Mouse (Mus musculus): ENCODE measurements around the gene Fgf13.

The Fgf13 gene

DNA sequence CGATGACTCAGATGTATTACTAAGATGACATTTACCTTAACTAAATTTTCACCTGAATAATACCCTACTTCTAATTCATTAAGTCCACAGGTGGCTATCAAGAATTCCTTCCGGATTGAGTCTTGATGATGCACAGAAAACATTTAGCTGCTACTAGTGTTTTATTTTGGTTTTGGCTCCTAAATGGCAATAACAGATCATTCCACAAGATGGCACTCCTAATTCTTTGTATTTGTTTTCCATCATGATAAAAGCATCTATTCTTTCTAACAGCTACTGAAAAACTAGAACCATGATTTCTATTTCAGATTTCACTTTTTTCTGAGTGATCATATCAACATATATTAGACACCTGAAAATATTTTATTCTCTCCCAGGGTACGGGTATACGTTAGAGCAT lies 373.7 kb downstream of the Fgf13 start:
- no peak for DNase-seq (ENCODE audit: low read depth in 2 of 2, low spot score in 2 of 2)

DNA sequence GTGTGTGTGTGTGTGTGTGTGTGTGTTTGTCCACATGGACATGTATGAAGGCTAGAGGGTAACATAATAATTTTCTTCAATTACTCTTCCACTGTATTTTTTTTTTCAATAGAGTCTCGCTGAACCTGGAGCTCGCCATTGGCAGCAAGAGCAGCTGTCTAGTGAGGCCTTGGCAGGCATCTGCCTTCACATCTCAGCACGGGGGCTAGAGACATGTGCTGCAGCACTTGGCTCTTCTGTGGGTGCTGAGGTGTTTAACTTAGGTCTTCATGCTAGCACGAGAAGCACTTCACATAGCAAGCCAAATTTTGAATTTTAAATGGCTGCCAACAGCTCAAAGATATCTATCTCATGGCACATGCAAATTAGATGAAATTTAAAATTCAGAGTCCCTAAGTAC lies 380.9 kb downstream of the Fgf13 start:
- DNase-seq (ENCODE audit: low read depth in 2 of 2, low spot score in 2 of 2) = no peak

DNA sequence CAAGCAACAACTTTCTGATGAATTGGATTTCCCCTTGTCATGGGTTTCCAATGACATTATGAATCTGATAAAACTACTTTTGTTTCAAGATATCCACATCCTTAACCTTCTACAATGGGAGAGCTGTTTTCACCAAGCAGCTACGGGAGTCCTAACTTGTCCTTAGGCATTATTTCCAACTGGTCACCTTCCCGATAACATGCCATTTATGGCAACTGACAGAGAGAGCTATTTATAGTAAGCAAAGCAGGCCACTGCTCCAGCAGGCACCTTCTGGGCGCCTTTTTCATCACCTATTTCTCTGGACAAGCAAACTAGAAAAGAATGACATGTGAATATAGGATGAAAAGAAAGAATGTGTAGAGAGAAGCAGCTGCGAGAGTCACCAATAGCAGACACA lies 385.5 kb downstream of the Fgf13 start:
- DNase-seq (ENCODE audit: low read depth in 2 of 2, low spot score in 2 of 2) = no peak

DNA sequence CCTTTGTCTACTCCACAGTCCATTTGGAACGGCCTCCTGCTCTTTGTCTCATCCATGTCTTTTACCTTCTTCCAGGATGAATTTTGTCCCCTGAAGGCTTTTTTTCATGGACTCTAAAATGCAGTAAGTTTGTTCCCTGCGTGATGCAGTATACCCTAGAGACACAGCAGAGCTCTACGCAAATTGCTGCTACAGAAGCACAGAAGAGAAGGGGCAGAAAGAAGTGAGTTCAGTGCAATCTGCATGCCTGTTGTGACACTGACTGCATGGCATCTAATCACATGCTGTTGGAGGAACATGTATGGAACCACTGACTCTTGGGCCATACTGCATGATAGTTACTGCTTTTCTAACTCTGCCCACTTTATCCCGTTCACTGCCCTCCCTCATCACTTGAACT lies 388.2 kb downstream of the Fgf13 start:
- no peak for DNase-seq (ENCODE audit: low read depth in 2 of 2, low spot score in 2 of 2)

DNA sequence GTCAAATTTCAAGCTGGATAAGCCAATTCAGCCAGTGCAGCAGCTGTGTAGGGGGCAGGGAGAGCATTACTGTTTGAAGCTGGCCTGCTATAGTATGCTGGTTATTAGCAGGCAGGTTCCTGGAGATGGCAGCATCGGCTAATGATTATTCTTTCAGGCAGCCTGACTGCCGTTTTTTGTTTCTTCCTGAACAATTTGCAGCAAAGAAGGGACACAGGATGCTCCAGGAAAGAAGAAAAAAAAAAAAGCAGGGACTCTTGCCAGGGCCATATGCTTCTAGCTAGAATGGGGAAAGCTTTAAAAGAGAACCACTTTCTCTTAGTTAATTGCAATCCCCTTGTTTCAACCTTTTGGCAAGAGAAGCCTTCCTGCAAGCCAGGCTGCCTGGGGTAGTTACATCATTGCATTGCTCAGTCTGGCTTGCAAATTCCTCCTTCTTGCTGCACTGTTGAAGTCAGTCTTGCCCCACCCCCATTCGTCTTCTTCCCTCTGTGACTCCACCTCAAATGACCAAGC lies 388.7 kb downstream of the Fgf13 start:
- no peak for DNase-seq (ENCODE audit: low read depth in 2 of 2, low spot score in 2 of 2)

DNA sequence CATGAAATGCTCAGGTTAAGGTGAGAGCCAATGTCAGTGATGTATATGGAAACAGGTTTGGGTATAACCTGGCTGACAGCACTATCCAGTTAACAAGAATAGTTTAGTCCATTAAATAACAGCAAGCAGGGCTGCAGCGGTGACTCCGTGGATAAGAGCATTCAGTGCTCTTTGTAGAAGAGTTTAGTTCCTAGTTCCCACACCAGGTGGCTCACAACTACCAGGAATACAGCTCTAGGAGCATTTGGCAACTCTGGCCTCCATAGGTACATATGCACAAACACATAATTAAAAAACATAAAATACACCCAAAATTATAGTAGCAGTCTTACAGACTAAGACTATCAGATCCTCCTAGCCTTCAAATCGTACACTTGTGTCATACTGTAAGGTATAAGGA lies 390.2 kb downstream of the Fgf13 start:
- DNase-seq (ENCODE audit: low read depth in 2 of 2, low spot score in 2 of 2) = no peak

DNA sequence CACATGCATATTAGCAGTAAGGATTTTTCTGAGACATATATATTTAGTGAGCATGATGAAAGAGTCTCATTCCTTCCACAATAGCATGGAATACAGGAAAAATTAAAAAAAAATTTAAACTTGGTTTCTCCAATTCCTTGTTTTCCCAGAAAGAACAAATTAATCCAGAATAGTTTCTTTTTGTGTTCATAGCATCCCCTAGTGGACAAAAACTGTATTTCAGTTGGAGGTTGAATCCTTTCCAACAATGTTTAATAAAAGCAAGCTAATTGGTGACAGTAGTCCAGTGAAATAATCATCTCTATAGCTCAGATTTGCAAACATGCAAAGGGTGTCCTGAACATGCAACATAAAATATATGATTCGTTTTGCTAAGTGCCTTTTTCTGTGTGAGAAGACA lies 395.7 kb downstream of the Fgf13 start:
- no peak for DNase-seq (ENCODE audit: low read depth in 2 of 2, low spot score in 2 of 2)

DNA sequence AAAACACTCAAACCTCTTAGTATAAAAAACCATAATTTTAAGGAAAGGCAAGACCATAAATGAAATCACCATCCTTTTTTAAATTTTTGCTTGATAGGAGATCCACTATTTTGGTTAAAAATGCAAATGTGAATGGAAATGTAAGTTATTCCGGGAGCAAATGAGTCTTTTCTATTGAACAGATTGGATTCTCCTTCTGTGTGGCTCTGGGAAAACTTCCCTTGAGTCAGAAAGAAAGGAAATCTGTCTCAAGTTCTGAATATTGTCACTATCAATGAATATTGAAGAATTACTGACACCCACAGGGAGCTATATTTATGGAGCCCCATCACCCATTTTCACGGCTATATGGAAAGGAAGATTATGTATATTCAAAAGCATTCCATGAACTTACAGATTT lies 401.1 kb downstream of the Fgf13 start:
- DNase-seq (ENCODE audit: low read depth in 2 of 2, low spot score in 2 of 2) = no peak

DNA sequence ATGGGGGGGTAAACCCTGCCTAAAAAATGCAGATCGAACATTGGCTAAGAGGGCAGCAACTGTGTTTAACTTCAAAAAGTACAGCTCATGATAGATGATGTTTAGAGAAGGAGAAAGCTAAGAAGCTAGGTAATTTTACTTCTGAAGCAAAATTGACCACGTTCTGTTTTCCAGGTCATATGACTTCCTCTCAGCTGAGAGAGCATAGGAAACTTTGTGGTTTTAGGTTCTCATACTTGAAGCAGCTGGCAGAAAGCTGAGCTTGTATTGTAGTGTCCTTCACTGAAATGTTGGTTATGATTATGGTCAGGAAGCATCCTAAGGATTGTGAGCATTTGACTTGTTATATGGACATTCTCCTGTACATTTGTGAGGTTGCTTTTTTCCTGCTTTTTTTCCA lies 425.9 kb downstream of the Fgf13 start:
- no peak for DNase-seq (ENCODE audit: low read depth in 2 of 2, low spot score in 2 of 2)

DNA sequence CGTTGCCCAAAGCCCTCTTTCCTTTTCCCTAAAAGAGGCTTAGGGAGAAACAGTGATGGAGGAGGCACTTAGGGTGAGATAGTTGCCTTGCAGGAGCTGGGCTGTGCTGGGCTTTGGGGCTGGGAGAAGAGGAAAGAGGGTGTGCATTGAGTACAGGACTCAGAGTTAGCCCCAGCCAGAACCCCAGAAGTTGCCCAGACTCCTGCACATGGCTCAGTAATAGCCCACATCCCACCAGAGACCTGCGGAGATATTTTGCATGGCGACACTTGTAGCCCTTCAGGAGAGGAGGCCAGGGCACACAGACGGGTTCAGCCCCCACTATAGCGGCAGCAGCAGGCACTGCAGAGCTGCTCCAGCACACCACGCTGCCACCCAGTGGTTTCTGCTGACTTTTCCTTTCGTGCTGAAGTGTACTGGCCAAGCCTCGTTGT lies 432.9 kb downstream of the Fgf13 start:
- peak; percentile 37 to 48 for DNase-seq (ENCODE audit: low read depth in 2 of 2, low spot score in 2 of 2)

DNA sequence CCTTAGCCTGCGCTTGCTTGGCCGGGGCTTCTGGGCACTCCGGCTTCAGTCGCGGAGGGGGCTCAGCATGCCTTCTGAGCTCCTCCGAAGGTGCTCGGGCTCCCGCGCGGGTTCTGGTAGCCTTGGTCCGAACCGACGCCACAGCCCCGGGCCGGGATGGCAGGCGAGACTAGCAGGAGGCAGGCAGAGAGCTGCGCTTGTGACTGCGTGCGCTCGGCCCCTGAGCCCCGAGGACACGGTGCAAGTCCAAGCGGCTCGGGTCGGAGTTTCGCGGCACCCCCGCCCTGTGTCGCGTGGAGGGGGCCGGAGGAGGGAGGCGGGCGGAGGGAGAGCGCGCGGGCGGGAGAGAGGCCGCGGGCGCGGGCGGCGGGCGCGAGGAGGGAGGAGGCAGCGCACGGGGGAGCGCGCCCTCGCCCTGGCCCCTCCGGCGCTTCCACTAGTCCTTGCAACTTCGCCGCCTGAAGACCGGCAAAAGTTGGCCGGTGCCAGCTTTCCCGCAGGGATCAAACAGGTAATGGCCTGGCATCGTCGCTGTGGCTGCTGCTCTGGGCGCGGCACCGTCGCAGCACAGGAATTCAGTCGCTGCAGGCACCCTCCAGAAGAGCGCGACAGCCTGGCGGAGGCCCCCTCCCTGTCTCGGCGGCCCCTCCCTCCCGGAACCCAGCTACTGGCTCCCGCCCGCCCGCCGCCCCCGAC lies 433.6 kb downstream of the Fgf13 start:
- peak; percentile 2 to 28 for DNase-seq (ENCODE audit: low read depth in 2 of 2, low spot score in 2 of 2)

DNA sequence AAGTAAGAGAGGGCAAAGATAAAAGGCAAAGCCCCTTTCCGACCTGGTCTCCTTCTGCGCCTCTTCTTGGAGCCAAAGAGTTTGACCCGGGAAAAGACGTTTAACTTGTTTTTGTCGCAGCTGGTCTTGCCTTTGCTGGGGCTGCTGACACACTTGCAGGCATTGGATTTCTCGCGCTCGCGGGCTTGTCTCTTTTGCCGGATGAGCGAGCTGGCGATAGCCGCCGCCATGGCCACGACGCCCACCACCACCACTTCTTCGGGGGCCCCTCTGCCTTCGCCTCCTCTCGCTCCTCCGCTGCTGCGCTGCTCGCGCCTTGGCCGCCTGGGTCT lies 434.1 kb downstream of the Fgf13 start:
- DNase-seq (ENCODE audit: low read depth in 2 of 2, low spot score in 2 of 2) = peak in 1 of 2 experiments; percentile 1

DNA sequence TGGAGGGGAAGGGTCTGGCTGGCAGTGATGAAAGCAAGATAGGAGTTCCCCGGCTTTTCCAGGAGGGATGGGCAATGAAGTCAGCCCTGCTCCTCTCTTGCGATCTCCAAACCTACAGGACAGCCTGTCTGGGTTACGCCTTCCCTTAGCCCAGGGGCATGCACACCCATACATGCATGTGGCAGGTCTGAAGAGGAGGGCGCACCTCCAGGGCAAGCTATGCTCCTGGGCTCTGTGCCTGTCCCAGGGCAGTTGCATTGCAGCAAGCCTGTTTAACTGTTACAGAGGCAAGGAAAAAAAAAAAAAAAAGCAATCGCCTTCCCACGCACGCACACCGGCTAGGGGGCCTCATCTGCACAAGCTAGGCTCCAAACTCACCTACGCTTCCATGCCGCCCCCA lies 434.5 kb downstream of the Fgf13 start:
- peak; percentile 0 to 1 for DNase-seq (ENCODE audit: low read depth in 2 of 2, low spot score in 2 of 2)

DNA sequence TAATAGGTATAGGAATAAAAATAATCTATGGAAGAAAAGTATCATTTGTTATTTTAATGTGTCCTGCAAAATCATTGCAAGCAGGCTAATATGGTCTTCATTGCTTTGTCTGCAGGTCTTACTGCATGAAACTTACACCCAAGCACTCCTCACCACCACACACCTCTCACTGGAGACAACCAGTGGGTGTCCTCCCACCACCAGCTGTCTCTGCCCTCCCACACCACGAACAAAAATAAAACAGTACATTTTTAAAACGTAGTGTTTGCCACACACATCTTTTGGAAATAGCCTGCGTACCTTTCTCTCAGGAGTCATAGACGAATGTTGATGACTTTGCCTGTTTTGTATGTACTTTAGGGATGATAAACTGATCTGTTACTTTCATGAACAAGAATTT lies 441.2 kb downstream of the Fgf13 start:
- DNase-seq (ENCODE audit: low read depth in 2 of 2, low spot score in 2 of 2) = no peak

DNA sequence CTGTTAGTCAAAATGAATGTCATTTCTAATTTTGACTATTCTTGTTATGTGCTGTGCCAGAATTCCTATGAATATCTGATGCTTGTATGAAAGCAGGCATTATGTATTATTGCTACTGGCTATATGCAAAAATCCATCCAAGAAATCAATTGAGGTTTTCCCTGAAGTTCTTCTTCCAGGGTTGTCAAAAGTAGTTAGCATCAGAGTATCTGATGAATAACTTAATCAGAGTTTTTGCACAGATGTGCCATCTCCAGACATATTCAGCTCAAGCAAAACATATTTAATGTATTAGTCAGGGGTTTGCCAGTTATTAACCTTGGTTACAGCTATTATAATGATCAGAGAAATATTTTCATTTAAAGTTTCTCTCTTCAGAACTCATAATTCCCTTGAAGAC lies 454.7 kb downstream of the Fgf13 start:
- no peak for DNase-seq (ENCODE audit: low read depth in 2 of 2, low spot score in 2 of 2)

DNA sequence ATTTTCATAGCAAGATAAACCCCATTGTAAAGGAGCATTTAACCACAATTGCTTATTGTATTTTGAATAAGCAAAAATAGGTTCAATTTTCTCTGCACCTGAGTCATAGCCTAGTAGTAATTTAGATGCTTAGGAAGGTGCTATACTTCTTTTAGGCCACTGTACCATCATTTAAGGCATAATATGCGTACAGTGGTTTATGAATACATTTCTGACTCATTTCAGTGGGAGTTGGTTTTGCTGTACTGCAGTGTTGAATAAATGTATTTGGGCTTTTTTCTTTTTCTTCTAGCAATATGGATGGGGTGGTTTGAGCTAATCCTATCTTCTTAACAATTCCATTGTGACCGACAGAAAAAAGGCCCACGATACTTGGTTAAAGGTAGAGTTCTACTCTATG lies 481.9 kb downstream of the Fgf13 start:
- DNase-seq (ENCODE audit: low read depth in 2 of 2, low spot score in 2 of 2) = no peak

DNA sequence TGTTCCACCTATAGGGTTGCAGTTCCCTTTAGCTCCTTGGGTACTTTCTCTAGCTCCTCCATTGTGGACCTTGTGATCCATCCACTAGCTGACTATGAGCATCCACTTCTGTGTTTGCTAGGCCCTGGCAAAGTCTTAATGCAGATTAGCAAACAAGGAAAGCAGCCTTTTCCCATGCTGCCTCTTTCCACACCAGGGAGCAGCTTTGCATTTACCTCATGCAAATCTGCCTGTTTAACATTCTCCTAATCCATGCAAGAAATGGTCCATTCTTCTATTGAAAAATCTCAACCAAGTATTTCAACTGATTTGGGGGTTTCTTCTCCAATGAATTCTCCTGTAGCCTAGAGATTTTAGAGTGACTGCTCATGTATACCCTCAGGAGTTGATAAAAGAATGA lies 487.4 kb downstream of the Fgf13 start:
- no peak for DNase-seq (ENCODE audit: low read depth in 2 of 2, low spot score in 2 of 2)

DNA sequence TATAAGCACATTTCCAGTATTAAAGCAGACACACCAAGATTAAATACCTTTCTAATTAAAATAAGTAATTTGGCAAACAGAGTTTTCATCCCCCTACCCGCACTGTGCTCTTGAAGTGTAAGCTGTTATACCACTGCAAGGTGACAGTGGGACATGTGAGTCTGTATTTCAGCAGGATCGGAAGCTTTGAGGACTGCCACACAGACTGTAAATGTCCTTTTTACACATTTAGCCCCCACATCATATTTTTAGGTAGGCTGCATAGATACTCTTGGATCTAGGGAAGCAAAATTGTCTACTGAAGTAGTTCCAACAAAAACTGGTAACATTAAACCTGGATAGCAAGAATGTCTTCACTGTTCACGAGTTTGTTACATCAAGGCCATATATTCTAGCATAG lies 495.8 kb downstream of the Fgf13 start:
- DNase-seq (ENCODE audit: low read depth in 2 of 2, low spot score in 2 of 2) = no peak

DNA sequence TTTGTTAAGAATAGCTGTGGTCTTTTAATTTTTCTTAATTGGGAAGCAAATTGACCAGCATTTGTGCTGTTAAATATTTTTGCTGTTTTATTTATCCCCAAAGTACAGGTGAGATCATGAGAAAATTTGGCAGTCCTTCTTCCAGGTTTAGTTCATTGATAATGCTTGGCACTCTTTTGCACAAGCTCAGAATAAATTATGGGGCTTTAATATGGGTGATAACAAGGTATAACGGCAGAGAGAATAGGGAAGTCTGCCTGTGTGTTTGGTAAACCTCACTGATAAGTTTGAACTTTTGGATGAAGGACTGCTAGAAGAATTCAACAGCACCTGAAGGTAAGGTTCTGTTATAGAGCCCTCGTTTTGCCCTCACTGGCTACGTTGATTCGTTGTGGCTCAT lies 504.7 kb downstream of the Fgf13 start:
- DNase-seq (ENCODE audit: low read depth in 2 of 2, low spot score in 2 of 2) = no peak

DNA sequence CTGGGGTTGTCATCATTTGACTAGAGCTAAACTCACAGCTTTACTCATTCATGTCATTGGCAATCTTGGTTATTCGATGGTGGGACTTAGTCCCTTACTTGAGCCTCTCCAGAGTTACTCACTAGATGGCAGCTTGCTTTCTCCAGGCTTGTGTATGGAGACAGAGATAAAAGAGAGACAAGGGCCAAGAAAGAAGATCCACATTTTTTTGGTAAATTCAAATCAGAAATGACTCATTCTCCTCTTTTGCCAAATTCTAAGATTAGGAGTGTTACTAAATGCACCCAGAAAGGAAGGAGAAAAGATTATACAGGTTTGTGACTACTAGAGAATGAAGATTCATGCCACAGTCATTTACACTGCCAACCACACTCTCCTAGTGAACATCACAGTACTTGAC lies 532.9 kb downstream of the Fgf13 start:
- DNase-seq (ENCODE audit: low read depth in 2 of 2, low spot score in 2 of 2) = no peak

All from CD8-positive naive resting alpha-beta T cell, adult 2 months (primary cell).